Comparison of ENCODE assay signal across 10 mouse cellular contexts in genomic region chr2:122753739-122754343, GRCm38 (mm10). TPM values are rescaled to one million over a fixed set of nuclear protein-coding genes. Genes with fewer than 3 reads are reported as not detected.
DNase-seq lines count a peak whose midpoint lies in the region; ATAC-seq and TF ChIP-seq lines count a peak whose summit lies in the region.
"Had no signal": no experiment of that assay in that cellular context is flagged by ENCODE, and none has a peak within 500 bp of the region (broad histone marks: within the 10 kb centered on the region; RNA-seq: fewer than 3 reads in every experiment).

No protein-coding gene starts in this region.

- no peaks in the 10 kb centered on the region for H3K9me3 ChIP-seq in forebrain, embryonic 11.5 days (ENCODE audit: control insufficient read depth, low read length)
- H3K9me3 ChIP-seq in midbrain, embryonic 16.5 days (replicated peaks; ENCODE audit: control insufficient read depth, low read length, poor library complexity, severe bottlenecking), result no peaks in the 10 kb centered on the region
- H3K9me3 ChIP-seq in stomach, postnatal 0 days (ENCODE audit: control insufficient read depth, low read length), result no peaks in the 10 kb centered on the region
- H3K9me3 ChIP-seq: embryonic facial prominence, embryonic 12.5 days; megakaryocyte, embryonic 14.5 days had no signal

- DNase-seq in ovary, postnatal 36 days (ENCODE audit: low spot score), result peak; percentile 39
- no peak for DNase-seq in ovary, postnatal 10 days (ENCODE audit: low spot score)
- DNase-seq in brain, embryonic 18.5 days (ENCODE audit: low read depth, low spot score), result peak; percentile 46
- peak; percentile 87 for DNase-seq in forebrain, embryonic 11.5 days (ENCODE audit: low spot score)
- DNase-seq in left cerebral cortex, postnatal 25 days (ENCODE audit: low spot score in 2 of 2), result peak; percentile 69 to 76
- peak; percentile 83 for DNase-seq in stomach, postnatal 0 days (ENCODE audit: low spot score)

- H3K4me1 ChIP-seq in forebrain, embryonic 11.5 days (replicated peaks; ENCODE audit: control insufficient read depth, insufficient read depth, low read length), result no peaks in the 10 kb centered on the region
- no peaks in the 10 kb centered on the region for H3K4me1 ChIP-seq in midbrain, embryonic 16.5 days (ENCODE audit: control insufficient read depth, insufficient read depth, low read length)
- no peaks in the 10 kb centered on the region for H3K4me1 ChIP-seq in stomach, postnatal 0 days (replicated peaks; ENCODE audit: control insufficient read depth, insufficient read depth)
- H3K4me1 ChIP-seq: embryonic facial prominence, embryonic 12.5 days; megakaryocyte, embryonic 14.5 days had no signal

- no peak overlapping the region for H3K4me2 ChIP-seq in forebrain, embryonic 11.5 days (ENCODE audit: low read depth, low read length, severe bottlenecking)
- H3K4me2 ChIP-seq in midbrain, embryonic 16.5 days (ENCODE audit: low read length), result no peak overlapping the region; the same call in 1 of the 2 replicates
- H3K4me2 ChIP-seq in stomach, postnatal 0 days (replicated peaks; ENCODE audit: low read depth), result no peak overlapping the region
- H3K4me2 ChIP-seq: embryonic facial prominence, embryonic 12.5 days had no signal

- H3K4me3 ChIP-seq in forebrain, embryonic 11.5 days (ENCODE audit: low read depth, low read length), result no peak overlapping the region
- H3K4me3 ChIP-seq in midbrain, embryonic 16.5 days (ENCODE audit: low read depth, low read length), result no peak overlapping the region
- H3K4me3 ChIP-seq in stomach, postnatal 0 days (ENCODE audit: low read depth, low read length), result no peak overlapping the region
- H3K4me3 ChIP-seq: embryonic facial prominence, embryonic 12.5 days; megakaryocyte, embryonic 14.5 days had no signal

- peak; percentile 18; the same call in 1 of the 2 replicates for ATAC-seq in forebrain, embryonic 11.5 days (replicated peaks; ENCODE audit: low FRiP score)
- ATAC-seq in inflammation-experienced regulatory T-cells, adult 6 months, result peak; percentile 83
- ATAC-seq in midbrain, embryonic 16.5 days, result peak; percentile 85
- ATAC-seq in stomach, postnatal 0 days (ENCODE audit: low FRiP score, low TSS enrichment), result 0 out of 2 replicates have a peak, but pooled peaks have one; percentile 26

- no peaks in the 10 kb centered on the region for H3K36me3 ChIP-seq in forebrain, embryonic 11.5 days (ENCODE audit: control insufficient read depth, insufficient read depth, low read length)
- no peaks in the 10 kb centered on the region for H3K36me3 ChIP-seq in midbrain, embryonic 16.5 days (ENCODE audit: control insufficient read depth, insufficient read depth, low read length)
- H3K36me3 ChIP-seq in stomach, postnatal 0 days (ENCODE audit: control insufficient read depth, insufficient read depth, low read length), result no peaks in the 10 kb centered on the region
- H3K36me3 ChIP-seq: embryonic facial prominence, embryonic 12.5 days had no signal

- no peak overlapping the region for H3K9ac ChIP-seq in forebrain, embryonic 11.5 days (ENCODE audit: low read length)
- H3K9ac ChIP-seq in midbrain, embryonic 16.5 days (ENCODE audit: low read depth, low read length), result no peak overlapping the region
- no peak overlapping the region for H3K9ac ChIP-seq in stomach, postnatal 0 days (ENCODE audit: low read length)
- H3K9ac ChIP-seq: embryonic facial prominence, embryonic 12.5 days had no signal

- no peaks in the 10 kb centered on the region for H3K27me3 ChIP-seq in forebrain, embryonic 11.5 days (ENCODE audit: control insufficient read depth, insufficient read depth, low read length)
- peaks cover 2% of the 10 kb centered on the region; the same call in 1 of the 2 replicates for H3K27me3 ChIP-seq in midbrain, embryonic 16.5 days (ENCODE audit: control insufficient read depth, insufficient read depth, low read depth, low read length)
- H3K27me3 ChIP-seq in stomach, postnatal 0 days (ENCODE audit: control insufficient read depth, insufficient read depth, low read length), result no peaks in the 10 kb centered on the region
- H3K27me3 ChIP-seq: embryonic facial prominence, embryonic 12.5 days had no signal

- TF ChIP-seq EP300 in stomach, postnatal 0 days (optimal IDR thresholded peaks at IDR 0.05), result no peak

- 15% methylated on average over 7 of the region's 7 CpGs for WGBS in forebrain, embryonic 11.5 days
- 16% methylated on average over 7 of the region's 7 CpGs for WGBS in midbrain, embryonic 16.5 days
- WGBS in stomach, postnatal 0 days, result 14% methylated on average over 7 of the region's 7 CpGs

- H3K27ac ChIP-seq in forebrain, embryonic 11.5 days (ENCODE audit: low read depth, low read length), result no peak overlapping the region
- H3K27ac ChIP-seq in midbrain, embryonic 16.5 days (ENCODE audit: low read length), result no peak overlapping the region
- H3K27ac ChIP-seq in stomach, postnatal 0 days (replicated peaks), result no peak overlapping the region
- H3K27ac ChIP-seq: embryonic facial prominence, embryonic 12.5 days had no signal

- intact Hi-C loops in left cerebral cortex, postnatal 25 days (cut with DNase I), result loop anchor here (1.0 to 10.0 kb wide), 3 partner anchors 88 to 372 kb away; partner anchors contain the start of gene AA467197

- TF ChIP-seq CTCF in stomach, postnatal 0 days (IDR thresholded peaks at IDR 0.05; ENCODE audit: low read depth), result peak; percentile 99

RNA-seq across cellular contexts. Expression of gene Sqor, which starts 11.2 kb away (rescaled TPM):
- 3.1 and 4.0 TPM in 2 replicates for polyA plus RNA-seq in forebrain, embryonic 11.5 days (2014; fragmentation: Nextera tagmentation; extraction: Ambion mirVana)
- 10 to 100 TPM in 2 of 3 experiments, 1 to 10 TPM in 1; 4.6 to 14.9 (median 14.8) TPM for polyA plus RNA-seq in inflammation-experienced regulatory T-cells, adult 6 months (2017; shearing (Covaris generic))
- 1 to 10 TPM; 4.1 to 5.5 TPM for total RNA-seq in left cerebral cortex, postnatal 25 days (2021)
- polyA plus RNA-seq in midbrain, embryonic 16.5 days (2015; fragmentation: Nextera tagmentation; extraction: Ambion mirVana), result 2.4 and 3.1 TPM in 2 replicates
- 79.2 and 90.4 TPM in 2 replicates for polyA plus RNA-seq in stomach, postnatal 0 days (2015; fragmentation: Nextera tagmentation; extraction: Ambion mirVana)

RNA-seq across cellular contexts. Expression of gene Bloc1s6, which starts 15.5 kb away (rescaled TPM):
- 80.3 and 85.0 TPM in 2 replicates for polyA plus RNA-seq in forebrain, embryonic 11.5 days (2014; fragmentation: Nextera tagmentation; extraction: Ambion mirVana)
- polyA plus RNA-seq in inflammation-experienced regulatory T-cells, adult 6 months (2017; shearing (Covaris generic)), result 10 to 100 TPM; 41.1 to 56.1 (median 46.3) TPM
- 10 to 100 TPM; 26.1 to 35.3 TPM for total RNA-seq in left cerebral cortex, postnatal 25 days (2021)
- 108 and 114 TPM in 2 replicates for polyA plus RNA-seq in midbrain, embryonic 16.5 days (2015; fragmentation: Nextera tagmentation; extraction: Ambion mirVana)
- polyA plus RNA-seq in stomach, postnatal 0 days (2015; fragmentation: Nextera tagmentation; extraction: Ambion mirVana), result 30.4 and 32.7 TPM in 2 replicates

RNA-seq across cellular contexts. Expression of gene Slc30a4, which starts 51.4 kb away (rescaled TPM):
- 6.8 and 9.6 TPM in 2 replicates for polyA plus RNA-seq in forebrain, embryonic 11.5 days (2014; fragmentation: Nextera tagmentation; extraction: Ambion mirVana)
- polyA plus RNA-seq in inflammation-experienced regulatory T-cells, adult 6 months (2017; shearing (Covaris generic)), result under 1 TPM; 0.15 to 0.91 (median 0.59) TPM
- 10 to 100 TPM; 45.9 to 48.6 TPM for total RNA-seq in left cerebral cortex, postnatal 25 days (2021)
- polyA plus RNA-seq in midbrain, embryonic 16.5 days (2015; fragmentation: Nextera tagmentation; extraction: Ambion mirVana), result 5.8 and 6.5 TPM in 2 replicates
- 9.5 TPM in 2 replicates for polyA plus RNA-seq in stomach, postnatal 0 days (2015; fragmentation: Nextera tagmentation; extraction: Ambion mirVana)

Comparison
In these comparisons a context has a peak if more than half of its experiments do, and no peak if none do; other contexts are left out.
1. ATAC-seq: peak in every context shown above with its lines; median percentile 85 in midbrain, embryonic 16.5 days; 83 in inflammation-experienced regulatory T-cells, adult 6 months; 26 in stomach, postnatal 0 days; 18 in forebrain, embryonic 11.5 days.